Mouse (Mus musculus) heart, postnatal 0 days (tissue): ENCODE results near the gene Snx21.

Source experiments
- CTCF ChIP-seq: IDR thresholded peaks from 2 replicates; pipeline ENCODE4 v1.5.1; 2016; ENCODE audit warnings: antibody characterized with exemption, control low read depth, low read depth
- EP300 ChIP-seq: IDR thresholded peaks from 2 replicates; pipeline ENCODE4 v1.6.1; 2016; ENCODE audit warnings: antibody characterized with exemption, low read depth

DNA sequence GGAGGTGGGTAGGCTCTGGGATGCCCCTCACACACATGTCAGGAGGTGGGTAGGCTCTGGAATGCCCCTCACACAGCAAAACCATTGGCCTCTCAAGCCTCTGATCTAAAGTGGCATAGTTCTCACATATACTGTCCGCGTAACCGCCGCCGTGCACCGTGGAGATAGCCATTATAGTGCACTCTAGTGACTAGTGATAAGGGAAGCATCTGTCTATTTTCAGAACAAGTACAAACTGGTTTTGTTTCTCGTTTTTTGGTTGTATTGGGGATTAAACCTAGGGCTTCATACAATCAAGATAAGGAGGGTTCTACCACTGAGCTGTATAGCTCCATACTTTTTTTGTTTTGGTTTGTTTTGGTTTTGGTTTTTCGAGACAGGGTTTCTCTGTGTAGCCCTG is 30.2 kb downstream of the Snx21 start:
- TF ChIP-seq CTCF = no peak
- no peak for TF ChIP-seq EP300
